Mouse (Mus musculus) kidney, adult 18-20 months (tissue): ENCODE results near the gene Pcgf6.

Source experiments
- DNase-seq: peaks from one replicate; pipeline ENCODE4 v3.0.0; 2021

The Pcgf6 gene

GRCm38 (mm10) chr19:47050271-47051032, at the start of gene Pcgf6:
Gene Pcgf6 (minus strand): TSS chr19:47050906.
- DNase-seq: peak; percentile 88

GRCm38 (mm10) chr19:47090550-47091156, 39.9 kb upstream of the Pcgf6 start, which contains the start of the genes Usmg5 and Pdcd11:
Gene Usmg5 (minus strand): TSS chr19:47090647.
Gene Pdcd11 (plus strand): TSS chr19:47090768.
- peak; percentile 95 for DNase-seq

GRCm38 (mm10) chr19:47089718-47090525, 39.2 kb upstream of the Pcgf6 start:
- DNase-seq: peak; percentile 23

GRCm38 (mm10) chr19:47088226-47088625, 37.5 kb upstream of the Pcgf6 start:
- peak; percentile 44 for DNase-seq

GRCm38 (mm10) chr19:47067924-47068611, 17.4 kb upstream of the Pcgf6 start:
- peak; percentile 86 for DNase-seq

- peak; percentile 96 for DNase-seq
Measured at GRCm38 (mm10) chr19:47067096-47067882, 16.6 kb upstream of the Pcgf6 start, which contains the start of gene Taf5. Gene Taf5 (plus strand): TSS chr19:47067746.

- DNase-seq: no peak
Measured at GRCm38 (mm10) chr19:47065860-47066259, 15.2 kb upstream of the Pcgf6 start.

- no peak for DNase-seq
Measured at GRCm38 (mm10) chr19:47057684-47058083, 7.0 kb upstream of the Pcgf6 start.

GRCm38 (mm10) chr19:47053471-47053870, 2.8 kb upstream of the Pcgf6 start:
- DNase-seq: peak; percentile 53

- DNase-seq: no peak
Measured at GRCm38 (mm10) chr19:47052927-47053326, 2.2 kb upstream of the Pcgf6 start.

- no peak for DNase-seq
Measured at GRCm38 (mm10) chr19:47049840-47050239, 866 bp downstream of the Pcgf6 start.

- no peak for DNase-seq
Measured at GRCm38 (mm10) chr19:47049061-47049460, 1.6 kb downstream of the Pcgf6 start.

GRCm38 (mm10) chr19:47047236-47047833, 3.4 kb downstream of the Pcgf6 start:
- DNase-seq: no peak

GRCm38 (mm10) chr19:47046343-47046742, 4.4 kb downstream of the Pcgf6 start:
- no peak for DNase-seq

- DNase-seq: no peak
Measured at GRCm38 (mm10) chr19:47043608-47044007, 7.1 kb downstream of the Pcgf6 start.

- DNase-seq: no peak
Measured at GRCm38 (mm10) chr19:47040720-47041473, 9.8 kb downstream of the Pcgf6 start.

- no peak for DNase-seq
Measured at GRCm38 (mm10) chr19:47036596-47036995, 14.1 kb downstream of the Pcgf6 start.

- DNase-seq: no peak
Measured at GRCm38 (mm10) chr19:47034916-47035315, 15.8 kb downstream of the Pcgf6 start.

- no peak for DNase-seq
Measured at GRCm38 (mm10) chr19:47031770-47032169, 18.9 kb downstream of the Pcgf6 start.

- no peak for DNase-seq
Measured at GRCm38 (mm10) chr19:47029796-47030195, 20.9 kb downstream of the Pcgf6 start.

GRCm38 (mm10) chr19:47026513-47026912, 24.2 kb downstream of the Pcgf6 start:
- DNase-seq: no peak
